2 mouse cellular contexts compared by ENCODE assay signal in the genomic region with DNA sequence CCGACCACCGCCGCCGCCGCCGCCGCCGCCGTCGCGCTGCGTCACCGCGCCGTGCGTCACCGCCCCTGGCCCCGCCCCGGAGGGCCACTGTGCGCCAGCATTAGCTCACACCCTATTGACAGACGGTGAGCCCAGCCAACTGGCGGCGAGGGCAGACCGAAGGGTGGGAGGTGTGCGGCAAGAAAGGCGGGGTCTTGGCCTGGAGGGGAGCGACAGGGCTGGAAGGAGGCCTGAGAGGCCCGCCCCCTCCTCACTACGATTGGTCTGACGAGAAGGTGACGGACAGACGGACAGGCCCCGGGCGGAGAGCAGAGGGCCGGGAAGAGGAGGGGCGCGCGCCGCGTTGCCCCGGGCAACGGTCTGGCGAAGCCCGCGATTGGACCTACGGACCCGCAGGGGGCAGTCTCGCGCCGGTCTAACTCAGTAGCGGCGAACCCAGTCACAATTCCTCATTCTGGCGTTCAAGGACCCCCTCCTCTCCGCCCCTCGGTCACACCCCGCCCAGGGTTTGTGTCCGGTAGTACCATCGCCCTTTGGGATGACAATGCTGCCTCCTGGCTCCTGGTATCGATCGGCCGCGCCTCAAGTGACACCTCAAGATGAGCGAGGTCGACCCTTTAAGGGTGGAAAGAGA.
TF ChIP-seq lines count a peak whose summit lies in the region.

No protein-coding gene starts in this region.

TF ChIP-seq in C2C12, 6 proteins besides CTCF, POLR2A, EP300 and RAD21:
- TF ChIP-seq CEBPB (IDR thresholded peaks at IDR 0.05; ENCODE audit: low read depth) (no peak), MAX (IDR thresholded peaks at IDR 0.05) (no peak), MYOD1 (IDR thresholded peaks at IDR 0.05; ENCODE audit: control insufficient read depth, insufficient read length, low read depth) (no peak), FOSL1 (IDR thresholded peaks at IDR 0.05; ENCODE audit: insufficient read depth, low read length, poor library complexity, severe bottlenecking) (no peak), MYOG (IDR thresholded peaks at IDR 0.05; ENCODE audit: control insufficient read depth, extremely low read depth, insufficient read length) (no peak), USF1 (IDR thresholded peaks at IDR 0.05; ENCODE audit: low read depth) (no peak)
TF ChIP-seq in C2C12: peak in this region for 0.

TF ChIP-seq in myocyte, 11 proteins besides CTCF, POLR2A, EP300 and RAD21:
- no peak for TF ChIP-seq MAX (IDR thresholded peaks at IDR 0.05; ENCODE audit: low read depth)
- TF ChIP-seq REST (IDR thresholded peaks at IDR 0.05; ENCODE audit: insufficient read depth, insufficient read length) = no peak
- no peak for TF ChIP-seq MYOG (IDR thresholded peaks at IDR 0.05; ENCODE audit: control insufficient read depth in 1 of 3, insufficient read depth in 1 of 3, insufficient read length in 2 of 3, low read depth in 2 of 3)
- no peak for TF ChIP-seq TCF3 (IDR thresholded peaks at IDR 0.05; ENCODE audit: insufficient read length, low read depth)
- TF ChIP-seq CEBPB (IDR thresholded peaks at IDR 0.05; ENCODE audit: insufficient read depth, poor library complexity, severe bottlenecking) = no peak
- no peak for TF ChIP-seq E2F4 (IDR thresholded peaks at IDR 0.05; ENCODE audit: insufficient read depth)
- no peak for TF ChIP-seq USF1 (IDR thresholded peaks at IDR 0.05; ENCODE audit: low read depth)
- peak; percentile 16 for TF ChIP-seq POLR2AphosphoS2 (IDR thresholded peaks at IDR 0.05; ENCODE audit: insufficient read length, low read depth)
- peak; percentile 10 for TF ChIP-seq SRF (IDR thresholded peaks at IDR 0.05; ENCODE audit: control insufficient read depth, insufficient read length, low read depth)
- no peak for TF ChIP-seq MYOD1 (IDR thresholded peaks at IDR 0.05; ENCODE audit: control insufficient read depth in 1 of 3, insufficient read length in 2 of 3, low read depth in 2 of 3)
- TF ChIP-seq TCF12 (IDR thresholded peaks at IDR 0.05; ENCODE audit: insufficient read depth, poor library complexity, severe bottlenecking) = no peak
TF ChIP-seq in myocyte: peak in this region for 2.
